Mouse (Mus musculus): ENCODE results near the gene Fam118b. TPM values are rescaled to one million over a fixed set of nuclear protein-coding genes. Genes with fewer than 3 reads are reported as not detected.

The Fam118b gene
- total RNA-seq, 4 experiments from 2014 or later = 9.5 to 18.4 (median 15.5) TPM

GRCm38 (mm10) chr9:35194048-35194447, 73.6 kb downstream of the Fam118b start:
- no peak for DNase-seq

- DNase-seq = no peak
Observed at GRCm38 (mm10) chr9:35192983-35193542, 74.5 kb downstream of the Fam118b start.

- no peak for DNase-seq
Observed at GRCm38 (mm10) chr9:35188700-35189099, 78.9 kb downstream of the Fam118b start.

- DNase-seq = no peak
Observed at GRCm38 (mm10) chr9:35187351-35187903, 80.2 kb downstream of the Fam118b start.

GRCm38 (mm10) chr9:35186430-35186829, 81.2 kb downstream of the Fam118b start:
- DNase-seq = no peak

GRCm38 (mm10) chr9:35183359-35183758, 84.2 kb downstream of the Fam118b start:
- DNase-seq = no peak

GRCm38 (mm10) chr9:35182832-35183231, 84.8 kb downstream of the Fam118b start:
- DNase-seq = no peak

GRCm38 (mm10) chr9:35176124-35176659, 91.4 kb downstream of the Fam118b start:
- DNase-seq = no peak

- peak; percentile 92 for DNase-seq
Observed at GRCm38 (mm10) chr9:35175251-35176123, 92.1 kb downstream of the Fam118b start, which contains the start of gene Dcps. Dcps (minus strand) TSS chr9:35176061.

- DNase-seq = no peak
Observed at GRCm38 (mm10) chr9:35173331-35173730, 94.3 kb downstream of the Fam118b start.

- no peak for DNase-seq
Observed at GRCm38 (mm10) chr9:35170071-35170470, 97.5 kb downstream of the Fam118b start.

Other genes starting within 250 kb of the Fam118b start
- gene St3gal4, start 148.5 kb downstream of the Fam118b start, total RNA-seq (2022) = 10 to 100 TPM; 32.8 to 55.5 (median 44.3) TPM
- gene Dcps, start 91.7 kb downstream of the Fam118b start, total RNA-seq (2022) = 10 to 100 TPM; 23.6 to 34.1 (median 29.9) TPM
- gene Srpr, start 67.6 kb downstream of the Fam118b start, total RNA-seq (2022) = 100 to 1,000 TPM; 140 to 169 (median 165) TPM
- 1 to 10 TPM; 6.1 to 9.6 (median 6.5) TPM for gene Tirap, start 67.5 kb downstream of the Fam118b start, total RNA-seq (2022)
- 10 to 100 TPM; 48.5 to 62.4 (median 56.3) TPM for gene Foxred1, start 56.8 kb downstream of the Fam118b start, total RNA-seq (2022)
- gene Rpusd4, start 60 bp upstream of the Fam118b start, total RNA-seq (2022) = 10 to 100 TPM; 20.4 to 26.9 (median 22.4) TPM
- gene Cdon, start 153.3 kb upstream of the Fam118b start, total RNA-seq (2022) = 10 to 100 TPM; 11.2 to 15.8 (median 12.5) TPM